Mouse (Mus musculus): ENCODE data around the gene Fgfr2.
"Not testable (repeated sequence)": the region's sequence is repeated elsewhere in the genome, so short reads cannot be mapped to it uniquely, and the experiment has no call there.

Fgfr2 gene

GRCm38 (mm10) chr7:131503739-131504138 lies 1619.4 kb downstream of the Fgfr2 start:
- DNase-seq (ENCODE audit: low read depth, low spot score), result no peak

- DNase-seq (ENCODE audit: low read depth, low spot score), result no peak
Measured at GRCm38 (mm10) chr7:131478403-131478802, 1644.7 kb downstream of the Fgfr2 start.

GRCm38 (mm10) chr7:131477140-131477539 lies 1646.0 kb downstream of the Fgfr2 start:
- no peak for DNase-seq (ENCODE audit: low read depth, low spot score)

GRCm38 (mm10) chr7:131471551-131471950 lies 1651.6 kb downstream of the Fgfr2 start:
- DNase-seq (ENCODE audit: low read depth, low spot score), result no peak

GRCm38 (mm10) chr7:131469506-131469905 lies 1653.6 kb downstream of the Fgfr2 start:
- DNase-seq (ENCODE audit: low read depth, low spot score), result no peak

GRCm38 (mm10) chr7:131467312-131467711 lies 1655.8 kb downstream of the Fgfr2 start:
- DNase-seq (ENCODE audit: low read depth, low spot score), result no peak

GRCm38 (mm10) chr7:131465735-131466134 lies 1657.4 kb downstream of the Fgfr2 start:
- DNase-seq (ENCODE audit: low read depth, low spot score), result no peak

- DNase-seq (ENCODE audit: low read depth, low spot score), result no peak
Measured at GRCm38 (mm10) chr7:131465117-131465601, 1658.0 kb downstream of the Fgfr2 start.

- no peak for DNase-seq (ENCODE audit: low read depth, low spot score)
Measured at GRCm38 (mm10) chr7:131456714-131457113, 1666.4 kb downstream of the Fgfr2 start.

- no peak for DNase-seq (ENCODE audit: low read depth, low spot score)
Measured at GRCm38 (mm10) chr7:131437051-131437450, 1686.1 kb downstream of the Fgfr2 start.

- no peak for DNase-seq (ENCODE audit: low read depth, low spot score)
Measured at GRCm38 (mm10) chr7:131434276-131434675, 1688.9 kb downstream of the Fgfr2 start.

GRCm38 (mm10) chr7:131432244-131432643 lies 1690.9 kb downstream of the Fgfr2 start:
- DNase-seq (ENCODE audit: low read depth, low spot score), result no peak

- no peak for DNase-seq (ENCODE audit: low read depth, low spot score)
Measured at GRCm38 (mm10) chr7:131427331-131427730, 1695.8 kb downstream of the Fgfr2 start.

GRCm38 (mm10) chr7:131424912-131425311 lies 1698.2 kb downstream of the Fgfr2 start:
- no peak for DNase-seq (ENCODE audit: low read depth, low spot score)

GRCm38 (mm10) chr7:131417605-131418004 lies 1705.5 kb downstream of the Fgfr2 start:
- no peak for DNase-seq (ENCODE audit: low read depth, low spot score)

GRCm38 (mm10) chr7:131416742-131417141 lies 1706.4 kb downstream of the Fgfr2 start:
- DNase-seq (ENCODE audit: low read depth, low spot score), result not testable (repeated sequence)

- no peak for DNase-seq (ENCODE audit: low read depth, low spot score)
Measured at GRCm38 (mm10) chr7:131411941-131412270, 1711.2 kb downstream of the Fgfr2 start.

GRCm38 (mm10) chr7:131411221-131411940 lies 1711.8 kb downstream of the Fgfr2 start:
- DNase-seq (ENCODE audit: low read depth, low spot score), result peak; percentile 14

GRCm38 (mm10) chr7:131410416-131411058 lies 1712.6 kb downstream of the Fgfr2 start, which contains the start of the genes Ikzf5 and Acadsb:
Ikzf5 (minus strand) TSS chr7:131410521.
Acadsb (plus strand) TSS chr7:131410601.
- peak; percentile 98 for DNase-seq (ENCODE audit: low read depth, low spot score)

- DNase-seq (ENCODE audit: low read depth, low spot score), result no peak
Measured at GRCm38 (mm10) chr7:131409988-131410385, 1713.2 kb downstream of the Fgfr2 start.

GRCm38 (mm10) chr7:131409321-131409987 lies 1713.7 kb downstream of the Fgfr2 start:
- no peak for DNase-seq (ENCODE audit: low read depth, low spot score)

- DNase-seq (ENCODE audit: low read depth, low spot score), result not testable (repeated sequence)
Measured at GRCm38 (mm10) chr7:131391761-131392160, 1731.4 kb downstream of the Fgfr2 start.
